In genomic region chr12:20614766-20615165, GRCm38 (mm10) we compare ENCODE assay signal across 8 mouse cellular contexts.
A peak's percentile ranks its signal among the peaks of the same experiment; 100 is the strongest.
DNase-seq lines count a peak whose midpoint lies in the region; ATAC-seq and TF ChIP-seq lines count a peak whose summit lies in the region.
"Not testable (repeated sequence)": the region's sequence is repeated elsewhere in the genome, so short reads cannot be mapped to it uniquely, and the experiment has no call there.

No protein-coding gene starts in this region.

- WGBS in embryonic facial prominence, embryonic 15.5 days, result 0% methylated on average over 22 of the region's 39 CpGs
- 0% methylated on average over 16 of the region's 39 CpGs for WGBS in intestine, postnatal 0 days
- WGBS in lung, postnatal 0 days, result no CpG with 5 or more reads among the region's 39 CpGs

- H3K36me3 ChIP-seq in embryonic facial prominence, embryonic 15.5 days; intestine, postnatal 0 days (ENCODE audit: control insufficient read depth, insufficient read depth); lung, postnatal 0 days (ENCODE audit: insufficient read depth, low read length): not testable (repeated sequence)

- H3K9me3 ChIP-seq in embryonic facial prominence, embryonic 15.5 days (replicated peaks); intestine, postnatal 0 days (ENCODE audit: control insufficient read depth); lung, postnatal 0 days (ENCODE audit: low read length): not testable (repeated sequence)

- TF ChIP-seq EP300 in lung, postnatal 0 days (IDR thresholded peaks at IDR 0.05), result not testable (repeated sequence)

- peak; percentile 73 for DNase-seq in adrenal gland, postnatal 25 days
- peak; percentile 65 for DNase-seq in heart, adult 8-10 months (ENCODE audit: low spot score)
- peak; percentile 47 to 68 for DNase-seq in left cerebral cortex, adult 18-20 months (ENCODE audit: low spot score in 2 of 2)
- peak; percentile 71 for DNase-seq in lung, postnatal 0 days (ENCODE audit: low spot score)
- DNase-seq in retina, postnatal 1 day, result peak; percentile 81
- peak; percentile 47 to 65 for DNase-seq in thymus, postnatal 10 days (ENCODE audit: low spot score in 2 of 2)

- H3K4me1 ChIP-seq in embryonic facial prominence, embryonic 15.5 days; intestine, postnatal 0 days (replicated peaks; ENCODE audit: control insufficient read depth, insufficient read depth, low read length); lung, postnatal 0 days (ENCODE audit: insufficient read depth, low read depth, low read length): not testable (repeated sequence)

- peak; percentile 16; the same call in 1 of the 2 replicates for TF ChIP-seq CTCF in intestine, postnatal 0 days (IDR thresholded peaks at IDR 0.05; ENCODE audit: low read depth)
- not testable (repeated sequence) for TF ChIP-seq CTCF in lung, postnatal 0 days (IDR thresholded peaks at IDR 0.05)

- H3K4me3 ChIP-seq in embryonic facial prominence, embryonic 15.5 days (replicated peaks), result peak overlapping the region; percentile 42
- H3K4me3 ChIP-seq in intestine, postnatal 0 days (ENCODE audit: low read depth, low read length), result peak overlapping the region; percentile 31
- H3K4me3 ChIP-seq in lung, postnatal 0 days (ENCODE audit: low read depth, low read length), result peak overlapping the region; percentile 24; the same call in 1 of the 2 replicates

- H3K9ac ChIP-seq in embryonic facial prominence, embryonic 15.5 days; intestine, postnatal 0 days (ENCODE audit: low read depth, low read length); lung, postnatal 0 days (replicated peaks; ENCODE audit: low read depth): not testable (repeated sequence)

- not testable (repeated sequence) for H3K27ac ChIP-seq in embryonic facial prominence, embryonic 15.5 days (replicated peaks); intestine, postnatal 0 days (ENCODE audit: low read depth, low read length); lung, postnatal 0 days (ENCODE audit: low read length)

- not testable (repeated sequence) for H3K27me3 ChIP-seq in embryonic facial prominence, embryonic 15.5 days; intestine, postnatal 0 days (replicated peaks; ENCODE audit: control insufficient read depth, insufficient read depth, low read length); lung, postnatal 0 days (replicated peaks; ENCODE audit: insufficient read depth, low read length)

- H3K4me2 ChIP-seq in embryonic facial prominence, embryonic 15.5 days (replicated peaks), result peak overlapping the region; percentile 28; the same call in 1 of the 2 replicates
- peak overlapping the region; percentile 55 for H3K4me2 ChIP-seq in intestine, postnatal 0 days (replicated peaks; ENCODE audit: low read depth)
- peak overlapping the region; percentile 33; the same call in 1 of the 2 replicates for H3K4me2 ChIP-seq in lung, postnatal 0 days (replicated peaks; ENCODE audit: low read depth, low read length)

- not testable (repeated sequence) for ATAC-seq in embryonic facial prominence, embryonic 15.5 days (ENCODE audit: insufficient number of reproducible peaks, low FRiP score, low TSS enrichment, low read depth); intestine, postnatal 0 days; lung, postnatal 0 days
